Mouse (Mus musculus): ENCODE data around the gene Hivep1.

GRCm38 (mm10) chr13:42101440-42102190 is 49.8 kb downstream of the Hivep1 start:
- TF ChIP-seq EP300 (IDR thresholded peaks at IDR 0.05; ENCODE audit: low read depth in 1 of 2, low read length in 2 of 2) (no peak), POLR2A (IDR thresholded peaks at IDR 0.05; ENCODE audit: control insufficient read depth in 1 of 2, insufficient read depth in 1 of 2, low read depth in 1 of 2, low read length in 2 of 2, poor library complexity in 1 of 2) (no peak), CTCF (IDR thresholded peaks at IDR 0.05 in 2 of 3, conservative IDR thresholded peaks at IDR 0.05 in 1 of 3; ENCODE audit: control insufficient read depth in 1 of 3, insufficient read depth in 1 of 3, low read depth in 2 of 3, low read length in 3 of 3, poor library complexity in 1 of 3, severe bottlenecking in 1 of 3) (no peak; a peak in 1 of 6 replicates), MAX (IDR thresholded peaks at IDR 0.05; ENCODE audit: low read length) (no peak), CHD2 (IDR thresholded peaks at IDR 0.05; ENCODE audit: low read length) (no peak), GATA1 (IDR thresholded peaks at IDR 0.05; ENCODE audit: low read depth, low read length) (no peak), MEF2A (IDR thresholded peaks at IDR 0.05; ENCODE audit: extremely low read depth, insufficient replicate concordance, low read depth, low read length, poor library complexity, severe bottlenecking) (no peak)
